Mouse (Mus musculus): ENCODE results near the gene Gm34653. TPM values are rescaled to one million over a fixed set of nuclear protein-coding genes. Genes with fewer than 3 reads are reported as not detected.

The Gm34653 gene
- polyA plus RNA-seq, 1 experiment, result 4.6 TPM

GRCm38 (mm10) chr2:34803746-34804145 lies 29.1 kb upstream of the Gm34653 start:
- Histone ChIP-seq H3K9ac (ENCODE audit: low read depth, poor library complexity, severe bottlenecking) (no peak overlapping the region; the same call in 1 of the 2 replicates), H3K4me3 (ENCODE audit: low read depth, low read length) (0 out of 2 replicates have a peak overlapping the region, but pooled peaks have one; percentile 25), H3K27me3 (ENCODE audit: control insufficient read depth, insufficient read depth, low read length, poor library complexity, severe bottlenecking) (no peaks in the 10 kb centered on the region), H3K4me1 (ENCODE audit: control insufficient read depth, insufficient read depth, low read length) (no peaks in the 10 kb centered on the region), H3K36me3 (ENCODE audit: control insufficient read depth, insufficient read depth, low read length, poor library complexity, severe bottlenecking) (peaks cover 29% of the 10 kb centered on the region), H3K27ac (ENCODE audit: insufficient read depth, low read length) (no peak overlapping the region), H3K9me3 (replicated peaks; ENCODE audit: control insufficient read depth, insufficient read depth, low read length, poor library complexity, severe bottlenecking) (no peaks in the 10 kb centered on the region)
- TF ChIP-seq POLR2A (IDR thresholded peaks at IDR 0.05; ENCODE audit: insufficient read depth, low read length) (no peak), CTCF (IDR thresholded peaks at IDR 0.05; ENCODE audit: low read depth, low read length) (no peak), EP300 (IDR thresholded peaks at IDR 0.05; ENCODE audit: insufficient read depth, low read depth, low read length) (no peak)

- no peaks in the 10 kb centered on the region for H3K27me3 ChIP-seq (ENCODE audit: control insufficient read depth, insufficient read depth, low read length, poor library complexity, severe bottlenecking)
- no peak overlapping the region for H3K27ac ChIP-seq (ENCODE audit: insufficient read depth, low read length)
- H3K4me3 ChIP-seq (ENCODE audit: low read depth, low read length), result no peak overlapping the region
- no peak for TF ChIP-seq CTCF (IDR thresholded peaks at IDR 0.05; ENCODE audit: low read depth, low read length)
- no peak for TF ChIP-seq POLR2A (IDR thresholded peaks at IDR 0.05; ENCODE audit: insufficient read depth, low read length)
- TF ChIP-seq EP300 (IDR thresholded peaks at IDR 0.05; ENCODE audit: insufficient read depth, low read depth, low read length), result no peak
- no peaks in the 10 kb centered on the region for H3K4me1 ChIP-seq (ENCODE audit: control insufficient read depth, insufficient read depth, low read length)
- H3K9ac ChIP-seq (ENCODE audit: low read depth, poor library complexity, severe bottlenecking), result no peak overlapping the region
- peaks cover 29% of the 10 kb centered on the region for H3K36me3 ChIP-seq (ENCODE audit: control insufficient read depth, insufficient read depth, low read length, poor library complexity, severe bottlenecking)
- H3K9me3 ChIP-seq (replicated peaks; ENCODE audit: control insufficient read depth, insufficient read depth, low read length, poor library complexity, severe bottlenecking), result no peaks in the 10 kb centered on the region
Measured at GRCm38 (mm10) chr2:34804172-34804571, 28.6 kb upstream of the Gm34653 start.

- H3K4me1 ChIP-seq (ENCODE audit: control insufficient read depth, insufficient read depth, low read length), result no peaks in the 10 kb centered on the region
- H3K4me3 ChIP-seq (ENCODE audit: low read depth, low read length), result no peak overlapping the region
- peaks cover 33% of the 10 kb centered on the region for H3K36me3 ChIP-seq (ENCODE audit: control insufficient read depth, insufficient read depth, low read length, poor library complexity, severe bottlenecking)
- no peak for TF ChIP-seq EP300 (IDR thresholded peaks at IDR 0.05; ENCODE audit: insufficient read depth, low read depth, low read length)
- TF ChIP-seq CTCF (IDR thresholded peaks at IDR 0.05; ENCODE audit: low read depth, low read length), result no peak
- no peak for TF ChIP-seq POLR2A (IDR thresholded peaks at IDR 0.05; ENCODE audit: insufficient read depth, low read length)
- H3K27me3 ChIP-seq (ENCODE audit: control insufficient read depth, insufficient read depth, low read length, poor library complexity, severe bottlenecking), result no peaks in the 10 kb centered on the region
- no peak overlapping the region for H3K27ac ChIP-seq (ENCODE audit: insufficient read depth, low read length)
- H3K9me3 ChIP-seq (replicated peaks; ENCODE audit: control insufficient read depth, insufficient read depth, low read length, poor library complexity, severe bottlenecking), result no peaks in the 10 kb centered on the region
- H3K9ac ChIP-seq (ENCODE audit: low read depth, poor library complexity, severe bottlenecking), result no peak overlapping the region
Measured at GRCm38 (mm10) chr2:34804815-34805214, 28.0 kb upstream of the Gm34653 start.

GRCm38 (mm10) chr2:34805364-34805950 lies 27.4 kb upstream of the Gm34653 start:
- peaks cover 39% of the 10 kb centered on the region for H3K36me3 ChIP-seq (ENCODE audit: control insufficient read depth, insufficient read depth, low read length, poor library complexity, severe bottlenecking)
- no peaks in the 10 kb centered on the region for H3K27me3 ChIP-seq (ENCODE audit: control insufficient read depth, insufficient read depth, low read length, poor library complexity, severe bottlenecking)
- H3K4me3 ChIP-seq (ENCODE audit: low read depth, low read length), result no peak overlapping the region
- no peak overlapping the region for H3K9ac ChIP-seq (ENCODE audit: low read depth, poor library complexity, severe bottlenecking)
- H3K9me3 ChIP-seq (replicated peaks; ENCODE audit: control insufficient read depth, insufficient read depth, low read length, poor library complexity, severe bottlenecking), result no peaks in the 10 kb centered on the region
- H3K27ac ChIP-seq (ENCODE audit: insufficient read depth, low read length), result no peak overlapping the region
- TF ChIP-seq EP300 (IDR thresholded peaks at IDR 0.05; ENCODE audit: insufficient read depth, low read depth, low read length) (no peak), POLR2A (IDR thresholded peaks at IDR 0.05; ENCODE audit: insufficient read depth, low read length) (no peak), CTCF (IDR thresholded peaks at IDR 0.05; ENCODE audit: low read depth, low read length) (no peak)
- H3K4me1 ChIP-seq (ENCODE audit: control insufficient read depth, insufficient read depth, low read length), result no peaks in the 10 kb centered on the region

GRCm38 (mm10) chr2:34808057-34808456 lies 24.8 kb upstream of the Gm34653 start:
- H3K27me3 ChIP-seq (ENCODE audit: control insufficient read depth, insufficient read depth, low read length, poor library complexity, severe bottlenecking), result no peaks in the 10 kb centered on the region
- TF ChIP-seq EP300 (IDR thresholded peaks at IDR 0.05; ENCODE audit: insufficient read depth, low read depth, low read length) (no peak), CTCF (IDR thresholded peaks at IDR 0.05; ENCODE audit: low read depth, low read length) (no peak), POLR2A (IDR thresholded peaks at IDR 0.05; ENCODE audit: insufficient read depth, low read length) (no peak)
- no peak overlapping the region for H3K4me3 ChIP-seq (ENCODE audit: low read depth, low read length)
- no peaks in the 10 kb centered on the region for H3K9me3 ChIP-seq (replicated peaks; ENCODE audit: control insufficient read depth, insufficient read depth, low read length, poor library complexity, severe bottlenecking)
- no peak overlapping the region for H3K9ac ChIP-seq (ENCODE audit: low read depth, poor library complexity, severe bottlenecking)
- no peaks in the 10 kb centered on the region for H3K4me1 ChIP-seq (ENCODE audit: control insufficient read depth, insufficient read depth, low read length)
- H3K36me3 ChIP-seq (ENCODE audit: control insufficient read depth, insufficient read depth, low read length, poor library complexity, severe bottlenecking), result peaks cover 63% of the 10 kb centered on the region
- no peak overlapping the region for H3K27ac ChIP-seq (ENCODE audit: insufficient read depth, low read length)

GRCm38 (mm10) chr2:34809568-34809967 lies 23.2 kb upstream of the Gm34653 start:
- Histone ChIP-seq H3K27me3 (ENCODE audit: control insufficient read depth, insufficient read depth, low read length, poor library complexity, severe bottlenecking) (no peaks in the 10 kb centered on the region), H3K4me1 (ENCODE audit: control insufficient read depth, insufficient read depth, low read length) (no peaks in the 10 kb centered on the region), H3K4me3 (ENCODE audit: low read depth, low read length) (no peak overlapping the region), H3K9ac (ENCODE audit: low read depth, poor library complexity, severe bottlenecking) (no peak overlapping the region), H3K27ac (ENCODE audit: insufficient read depth, low read length) (no peak overlapping the region), H3K9me3 (replicated peaks; ENCODE audit: control insufficient read depth, insufficient read depth, low read length, poor library complexity, severe bottlenecking) (no peaks in the 10 kb centered on the region), H3K36me3 (ENCODE audit: control insufficient read depth, insufficient read depth, low read length, poor library complexity, severe bottlenecking) (peaks cover 69% of the 10 kb centered on the region)
- TF ChIP-seq EP300 (IDR thresholded peaks at IDR 0.05; ENCODE audit: insufficient read depth, low read depth, low read length) (no peak), POLR2A (IDR thresholded peaks at IDR 0.05; ENCODE audit: insufficient read depth, low read length) (no peak), CTCF (IDR thresholded peaks at IDR 0.05; ENCODE audit: low read depth, low read length) (no peak)

All from ES-Bruce4 (cell line).